Mouse (Mus musculus) liver, adult 2 months (tissue): ENCODE measurements around the gene Adgrl4.

Source experiments
- CTCF ChIP-seq: fragments of 200-500 bp; IDR thresholded peaks from 2 replicates; pipeline ENCODE4 v1.5.1; 2011; ENCODE audit warnings: low read depth, low read length, control low read depth
- POLR2A ChIP-seq: fragments of 200-500 bp; IDR thresholded peaks from 2 replicates; pipeline ENCODE4 v1.6.1; 2011; ENCODE audit warnings: low read length, control low read depth; ENCODE audit not compliant: insufficient read depth; ENCODE audit errors: extremely low read depth

DNA sequence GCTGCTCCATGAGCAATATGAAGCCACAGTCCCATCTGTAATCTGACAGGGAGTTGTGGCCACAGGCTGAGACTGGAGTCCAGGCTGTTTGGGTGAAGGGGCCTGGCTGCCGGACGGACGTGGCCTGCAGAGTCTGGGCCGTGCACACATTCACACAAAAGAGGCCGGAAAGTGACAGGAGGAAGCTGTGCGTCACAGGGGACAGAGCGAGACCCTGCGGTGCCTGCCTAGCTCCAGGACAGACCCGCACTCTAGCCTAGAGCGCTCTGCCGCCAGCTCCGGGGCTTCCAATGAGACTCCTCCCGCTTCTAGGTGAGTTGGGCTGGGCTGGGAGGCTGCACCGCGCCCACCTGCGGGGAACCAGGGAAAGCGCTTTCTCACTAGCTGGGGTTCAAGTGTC lies at the start of gene Adgrl4:
- TF ChIP-seq CTCF (no peak), POLR2A (no peak)
